Mouse (Mus musculus) T-cell, adult 66 days (primary cell): ENCODE data around the gene Pfkp. TPM values are rescaled to one million over a fixed set of nuclear protein-coding genes. Genes with fewer than 3 reads are reported as not detected.

Experiments
- total RNA-seq, 2 experiments: library from RNA; stranded (reverse); gene quantifications; 3 replicates in 1 of 2; 4 replicates in 1 of 2; pipeline ENCODE4 v1.2.4; 2023

Pfkp gene
- total RNA-seq, result 100 to 1,000 TPM; 158 to 166 TPM

GRCm38 (mm10) chr13:6648669-6649233 is at the start of gene Pfkp:
TSS of gene Pfkp (minus strand) at chr13:6648777.

Other genes with a start within 250 kb of the Pfkp start
- gene Pitrm1, start 100.6 kb downstream of the Pfkp start, total RNA-seq, result 10 to 100 TPM; 67.0 to 68.3 TPM